Mouse (Mus musculus) adrenal gland, postnatal 14 days (tissue): ENCODE measurements around the gene Znrf4. TPM values are rescaled to one million over a fixed set of nuclear protein-coding genes. Genes with fewer than 3 reads are reported as not detected.

ENCODE experiments used
- DNase-seq: peaks from one replicate; pipeline ENCODE4 v3.0.0; 2021; ENCODE audit warnings: mixed read lengths
- total RNA-seq: library from RNA; stranded (reverse); gene quantifications from 2 replicates; pipeline ENCODE4 v1.2.3, GENCODE M21; 2021

Gene Znrf4
- total RNA-seq, 1 experiment from 2014 or later: not detected

- no peak for DNase-seq
Observed at GRCm38 (mm10) chr17:56490438-56491152, 21.6 kb downstream of the Znrf4 start.

DNA sequence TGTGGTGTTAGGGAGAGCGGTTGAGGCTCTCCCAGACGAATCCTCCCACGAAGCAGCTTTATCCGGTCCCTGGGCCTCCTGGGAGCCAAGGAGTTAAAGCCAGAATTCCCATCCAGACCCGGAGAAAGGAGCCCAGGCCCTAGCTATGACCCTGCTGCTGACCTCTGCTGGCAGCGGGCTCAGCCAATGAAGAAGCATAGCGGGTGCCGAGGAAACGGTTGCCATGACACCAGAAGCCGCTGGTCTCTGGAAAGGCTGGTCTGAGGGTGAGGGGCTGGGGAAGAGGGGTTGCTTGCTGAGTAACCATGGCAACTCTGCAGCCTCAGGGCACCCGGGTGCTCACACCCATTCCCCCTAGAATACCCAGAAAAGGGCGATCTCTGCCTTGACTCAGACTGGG, 24.2 kb downstream of the Znrf4 start:
- no peak for DNase-seq

GRCm38 (mm10) chr17:56487441-56487888, 24.8 kb downstream of the Znrf4 start:
- DNase-seq: peak; percentile 77

GRCm38 (mm10) chr17:56485926-56486325, 26.3 kb downstream of the Znrf4 start:
- no peak for DNase-seq

GRCm38 (mm10) chr17:56485118-56485517, 27.1 kb downstream of the Znrf4 start:
- DNase-seq: peak; percentile 52

DNA sequence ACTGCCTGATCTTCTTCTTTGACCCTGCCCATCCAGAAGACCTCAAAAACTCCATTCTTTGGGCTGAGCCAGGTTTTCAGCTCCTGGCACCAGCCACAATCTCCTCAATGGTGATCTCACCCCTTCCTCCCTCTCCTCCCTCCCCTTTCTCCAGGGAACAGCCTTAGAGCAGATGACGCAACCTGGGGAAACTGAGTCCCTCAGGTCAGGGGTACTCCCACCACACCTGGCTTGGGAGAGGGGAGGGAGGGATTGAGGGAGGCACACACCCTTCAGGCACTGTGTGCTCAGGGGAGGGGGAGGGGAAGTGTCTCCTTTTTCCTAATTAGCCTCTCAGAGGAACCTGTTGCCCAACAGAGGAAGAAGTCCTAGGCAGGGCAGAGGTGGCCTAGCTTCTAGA, 29.6 kb downstream of the Znrf4 start:
- no peak for DNase-seq

GRCm38 (mm10) chr17:56479358-56479757, 32.9 kb downstream of the Znrf4 start:
- peak; percentile 80 for DNase-seq

GRCm38 (mm10) chr17:56478191-56478611, 34.0 kb downstream of the Znrf4 start:
- peak; percentile 84 for DNase-seq

- no peak for DNase-seq
Observed at GRCm38 (mm10) chr17:56477191-56477818, 34.9 kb downstream of the Znrf4 start.

DNA sequence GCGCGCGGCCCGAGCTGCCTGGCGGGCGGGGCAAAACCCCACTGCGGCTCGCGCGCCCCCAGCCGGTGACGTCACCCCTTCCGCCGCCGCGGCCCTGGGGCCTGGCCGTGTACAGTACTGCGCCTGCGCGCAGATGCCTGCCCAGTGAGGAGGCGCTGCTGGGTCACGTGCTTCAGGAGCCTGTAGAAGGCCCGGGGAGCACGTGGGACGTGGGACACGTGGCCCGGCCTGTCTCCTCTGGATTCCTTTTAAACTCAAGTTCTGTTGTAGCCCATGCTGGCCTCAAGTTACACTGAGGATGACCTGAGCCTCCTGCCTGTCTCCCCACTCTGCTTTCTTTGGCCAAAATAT, 35.9 kb downstream of the Znrf4 start, which contains the start of gene Ptprs:
Gene Ptprs, minus strand, starts transcription at position 82 of the 351 bp plus-strand sequence.
- DNase-seq: peak; percentile 96

DNA sequence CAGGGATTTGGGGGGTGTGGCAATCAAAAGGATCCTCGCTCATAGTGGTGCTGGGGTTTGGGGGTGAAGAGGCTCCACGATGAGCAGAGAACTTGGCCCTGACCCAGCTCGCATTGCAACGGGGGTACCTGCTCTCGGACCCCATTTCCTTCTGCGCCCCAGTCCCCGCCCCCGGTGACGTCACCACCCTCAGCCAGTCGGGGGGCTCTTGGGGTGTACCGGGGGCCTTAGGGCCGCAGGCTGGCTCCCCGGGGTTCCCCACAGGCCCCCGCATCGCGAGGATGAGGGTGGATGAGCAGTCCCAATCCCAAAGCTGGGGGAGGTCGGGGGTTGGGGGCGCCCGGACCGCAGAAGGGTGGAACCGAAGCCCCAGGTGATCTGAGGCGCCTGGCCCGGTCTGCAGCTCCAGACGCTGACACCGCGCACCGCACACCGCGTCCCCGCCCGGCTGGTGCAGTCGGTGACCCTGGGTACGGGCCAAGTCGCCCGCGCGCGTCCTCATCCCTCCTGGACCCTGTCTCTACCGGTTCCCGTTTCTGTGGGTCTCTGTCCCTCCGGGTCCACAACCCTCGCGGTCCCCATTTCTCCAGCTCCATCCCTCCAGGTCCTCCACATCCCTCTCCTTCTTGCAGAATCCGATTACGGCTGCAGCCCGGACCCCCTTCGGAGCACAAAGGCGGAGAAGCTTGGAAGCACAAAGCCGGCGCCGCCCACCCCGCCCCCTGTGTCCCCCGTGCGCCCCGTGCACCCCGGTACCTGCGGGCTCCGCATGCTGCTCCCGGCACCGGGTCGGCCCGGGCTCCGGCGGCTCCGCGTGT, 36.4 kb downstream of the Znrf4 start:
- DNase-seq: peak; percentile 60

GRCm38 (mm10) chr17:56474831-56475581, 37.2 kb downstream of the Znrf4 start:
- no peak for DNase-seq

- DNase-seq: no peak
Observed at GRCm38 (mm10) chr17:56474311-56474830, 37.9 kb downstream of the Znrf4 start.

DNA sequence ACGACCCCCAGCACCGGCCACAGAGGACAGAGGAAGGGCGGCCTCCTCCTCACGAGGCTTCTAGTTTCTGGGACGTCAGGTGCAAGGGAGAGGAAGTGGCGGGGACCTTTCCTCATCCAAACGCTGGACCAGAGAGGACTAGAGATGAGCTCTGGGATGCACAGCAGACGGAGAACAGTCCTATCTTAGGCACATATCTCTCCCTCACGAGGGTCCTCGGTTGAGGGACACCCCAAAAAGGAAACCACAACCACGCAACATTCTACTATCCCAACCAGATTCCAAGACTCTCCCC, 38.7 kb downstream of the Znrf4 start:
- no peak for DNase-seq

DNA sequence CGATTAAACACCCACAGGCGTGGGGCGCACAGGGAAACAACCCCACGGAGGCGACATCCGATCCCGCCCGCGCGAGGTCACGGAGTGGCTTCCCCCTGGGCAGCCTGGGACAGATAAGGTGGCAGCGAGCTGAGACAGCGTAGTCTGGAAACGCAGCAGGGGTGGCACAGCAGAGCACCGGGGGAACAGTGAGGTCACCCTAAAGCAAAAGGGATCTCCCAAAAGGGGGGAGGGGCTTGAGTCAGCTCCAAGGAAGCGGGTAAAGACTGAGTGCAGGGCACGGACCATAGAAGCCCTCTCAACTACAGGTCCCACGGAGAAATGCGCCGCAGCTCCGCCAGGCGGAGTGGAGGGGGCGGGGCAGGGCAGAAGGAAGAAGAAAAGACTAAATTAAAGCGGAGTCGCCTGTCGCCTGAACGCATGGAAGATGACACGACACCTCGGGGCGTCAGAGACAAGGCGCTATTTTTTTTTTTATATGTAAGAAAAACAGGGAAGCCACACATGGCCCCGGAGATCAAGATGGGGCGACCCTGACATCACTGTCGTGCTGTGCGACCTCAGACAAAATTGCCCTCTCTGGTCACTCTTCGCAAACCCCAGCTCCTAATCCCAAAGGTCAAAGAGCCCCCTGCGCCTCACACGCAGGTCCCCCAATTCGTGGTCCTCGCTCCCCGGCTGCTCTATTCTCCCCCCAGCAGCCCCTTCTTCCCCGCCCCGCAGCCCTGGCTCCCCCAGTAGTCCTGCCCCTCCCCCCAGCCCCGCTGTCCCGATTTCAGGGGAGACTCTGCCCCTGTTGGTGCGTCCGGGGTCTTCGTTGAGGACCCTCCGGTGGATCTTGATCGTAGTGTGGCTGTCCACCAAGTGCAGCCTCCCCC, 39.3 kb downstream of the Znrf4 start:
- DNase-seq: peak; percentile 87

GRCm38 (mm10) chr17:56472121-56472520, 40.1 kb downstream of the Znrf4 start:
- no peak for DNase-seq

- peak; percentile 67 for DNase-seq
Observed at GRCm38 (mm10) chr17:56471136-56471535, 41.1 kb downstream of the Znrf4 start.

GRCm38 (mm10) chr17:56470571-56470970, 41.7 kb downstream of the Znrf4 start:
- DNase-seq: no peak

GRCm38 (mm10) chr17:56470001-56470436, 42.2 kb downstream of the Znrf4 start:
- peak; percentile 60 for DNase-seq

DNA sequence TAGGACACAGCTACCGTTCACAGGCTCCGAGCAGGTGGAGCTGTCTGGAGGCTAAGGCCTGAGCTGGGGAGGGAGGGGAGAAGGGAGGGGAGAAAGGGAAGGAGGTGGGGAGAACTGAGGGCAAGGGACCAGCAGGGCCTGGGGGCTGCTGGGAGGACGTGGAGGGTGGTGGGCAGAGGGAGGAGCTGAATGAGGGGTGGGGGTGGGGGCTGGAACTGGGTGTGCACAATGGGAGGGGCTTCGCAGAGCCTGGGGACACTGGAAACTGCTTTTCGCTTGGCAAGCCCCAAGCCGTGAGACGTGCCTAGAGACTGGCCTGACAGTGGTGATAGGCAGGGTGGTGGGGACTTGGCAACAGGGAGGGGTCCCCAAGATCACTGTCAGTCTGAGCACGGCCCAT, 43.0 kb downstream of the Znrf4 start:
- DNase-seq: no peak

- no peak for DNase-seq
Observed at GRCm38 (mm10) chr17:56468870-56469269, 43.4 kb downstream of the Znrf4 start.
